Mouse (Mus musculus): ENCODE results near the gene Fkbp9. TPM values are rescaled to one million over a fixed set of nuclear protein-coding genes. Genes with fewer than 3 reads are reported as not detected.
"Not testable (repeated sequence)": the region's sequence is repeated elsewhere in the genome, so short reads cannot be mapped to it uniquely, and the experiment has no call there.

The Fkbp9 gene
- polyA plus RNA-seq, 1 experiment from 2014 or later, result 61.7 TPM

DNA sequence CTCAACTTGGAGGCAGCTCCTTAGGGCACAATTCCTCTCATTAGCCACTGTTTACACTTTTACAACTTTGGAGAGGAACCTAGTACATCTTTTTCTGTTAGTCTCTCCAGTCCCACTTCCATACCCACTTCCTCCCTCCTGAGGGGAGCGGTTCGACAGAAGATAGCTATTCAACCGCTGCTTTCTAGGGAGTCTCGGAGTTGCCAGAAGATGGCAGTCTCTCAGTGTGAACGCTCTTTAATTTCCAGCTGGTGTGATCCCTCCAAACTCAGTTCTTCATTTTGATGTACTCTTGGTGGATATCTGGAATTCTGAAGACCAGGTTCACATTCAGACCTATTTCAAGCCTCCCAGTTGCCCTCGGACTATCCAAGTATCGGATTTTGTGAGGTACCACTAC, 18.5 kb downstream of the Fkbp9 start:
- Histone ChIP-seq H3K27me3 (ENCODE audit: control insufficient read depth, insufficient read depth, low read length) (no peaks in the 10 kb centered on the region), H3K27ac (ENCODE audit: low read depth, low read length) (no peak overlapping the region), H3K36me3 (ENCODE audit: control insufficient read depth, insufficient read depth, low read length) (no peaks in the 10 kb centered on the region), H3K4me3 (ENCODE audit: low read depth, low read length) (no peak overlapping the region), H3K4me1 (ENCODE audit: control insufficient read depth, insufficient read depth, low read length) (no peaks in the 10 kb centered on the region), H3K4me2 (ENCODE audit: low read depth) (no peak overlapping the region), H3K9me3 (ENCODE audit: control insufficient read depth, low read length) (no peaks in the 10 kb centered on the region), H3K9ac (ENCODE audit: low read length) (no peak overlapping the region)
- ATAC-seq (ENCODE audit: insufficient read depth, low FRiP score, low TSS enrichment) (no peak), DNase-seq (ENCODE audit: low spot score) (no peak)
- 80% methylated on average over 7 of the region's 7 CpGs for WGBS

DNA sequence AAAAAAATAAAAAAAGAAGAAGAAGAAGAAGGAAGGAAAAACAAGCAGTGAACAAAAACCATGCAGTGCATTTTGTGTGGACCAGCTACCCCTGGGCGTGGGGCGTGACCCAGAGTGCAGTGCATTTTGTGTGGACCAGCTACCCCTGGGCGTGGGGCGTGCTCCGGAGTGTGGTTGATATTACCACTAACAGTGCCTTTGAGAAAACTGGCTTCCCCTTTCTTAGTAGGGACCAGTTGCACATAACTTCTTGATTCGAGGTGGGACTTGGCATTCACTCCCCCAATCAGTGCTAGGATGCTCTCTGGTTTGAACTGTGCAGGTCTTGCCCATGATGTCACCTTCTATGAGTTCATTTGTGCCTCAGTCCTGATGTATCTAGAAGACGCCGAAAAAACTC, 22.9 kb downstream of the Fkbp9 start:
- Histone ChIP-seq H3K4me3 (ENCODE audit: low read depth, low read length) (no peak overlapping the region), H3K27me3 (ENCODE audit: control insufficient read depth, insufficient read depth, low read length) (no peaks in the 10 kb centered on the region), H3K4me1 (ENCODE audit: control insufficient read depth, insufficient read depth, low read length) (no peaks in the 10 kb centered on the region), H3K9me3 (ENCODE audit: control insufficient read depth, low read length) (no peaks in the 10 kb centered on the region), H3K36me3 (ENCODE audit: control insufficient read depth, insufficient read depth, low read length) (no peaks in the 10 kb centered on the region), H3K27ac (ENCODE audit: low read depth, low read length) (no peak overlapping the region), H3K4me2 (ENCODE audit: low read depth) (no peak overlapping the region), H3K9ac (ENCODE audit: low read length) (no peak overlapping the region)
- WGBS, result 89% methylated on average over 8 of the region's 8 CpGs
- DNase-seq (ENCODE audit: low spot score) (no peak), ATAC-seq (ENCODE audit: insufficient read depth, low FRiP score, low TSS enrichment) (no peak)

DNA sequence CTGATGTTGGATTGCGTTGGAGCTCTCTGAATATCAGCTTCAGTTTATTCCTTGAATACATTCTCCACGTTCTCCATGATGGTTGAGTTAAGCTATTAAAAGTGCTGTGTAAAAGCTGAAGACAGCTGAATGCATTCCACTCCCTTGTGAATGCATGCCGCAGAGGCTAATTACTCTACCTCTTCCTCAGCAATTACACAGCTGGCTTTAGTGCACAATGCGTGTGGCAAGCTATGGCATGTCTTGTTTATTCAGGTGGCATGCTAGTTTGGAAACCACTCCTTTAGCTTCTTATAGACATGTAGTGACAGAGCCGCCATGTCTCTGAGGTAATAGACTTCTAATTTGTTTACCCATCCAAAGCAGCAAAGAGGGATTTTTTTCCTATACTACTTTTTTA, 24.9 kb downstream of the Fkbp9 start:
- DNase-seq (ENCODE audit: low spot score), result no peak
- 54% methylated on average over 5 of the region's 5 CpGs for WGBS
- Histone ChIP-seq H3K36me3 (ENCODE audit: control insufficient read depth, insufficient read depth, low read length) (no peaks in the 10 kb centered on the region), H3K4me1 (ENCODE audit: control insufficient read depth, insufficient read depth, low read length) (no peaks in the 10 kb centered on the region), H3K4me2 (ENCODE audit: low read depth) (no peak overlapping the region), H3K27ac (ENCODE audit: low read depth, low read length) (no peak overlapping the region), H3K9ac (ENCODE audit: low read length) (no peak overlapping the region), H3K9me3 (ENCODE audit: control insufficient read depth, low read length) (no peaks in the 10 kb centered on the region), H3K4me3 (ENCODE audit: low read depth, low read length) (no peak overlapping the region), H3K27me3 (ENCODE audit: control insufficient read depth, insufficient read depth, low read length) (no peaks in the 10 kb centered on the region)
- ATAC-seq (ENCODE audit: insufficient read depth, low FRiP score, low TSS enrichment), result no peak

DNA sequence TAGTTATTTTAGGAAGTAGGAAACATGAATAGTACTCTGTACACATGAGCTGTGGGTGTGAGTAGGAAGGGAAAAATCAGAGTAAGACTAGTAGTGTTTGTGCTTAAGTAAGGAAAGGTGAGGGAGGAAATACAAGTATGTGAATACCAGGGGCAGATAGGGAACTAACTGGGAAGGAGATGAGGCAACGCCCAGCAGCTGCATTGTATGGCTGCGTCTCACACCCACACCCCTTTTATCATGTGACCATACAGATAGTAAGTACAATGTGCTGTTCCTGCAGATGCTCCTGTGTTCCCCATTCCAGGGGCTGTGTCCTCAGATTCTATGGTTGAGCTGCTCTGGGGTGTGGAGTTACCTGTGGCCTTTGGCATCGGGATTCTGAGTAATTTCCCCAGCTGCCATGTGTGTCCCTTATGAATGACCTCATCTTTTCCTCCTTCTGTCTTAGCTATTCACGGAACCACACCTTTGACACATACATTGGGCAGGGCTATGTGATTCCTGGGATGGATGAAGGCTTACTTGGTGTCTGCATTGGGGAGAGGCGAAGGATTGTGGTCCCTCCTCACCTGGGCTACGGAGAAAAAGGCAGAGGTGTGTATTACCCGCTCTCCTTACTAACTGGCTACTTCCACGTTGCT, 28.5 kb downstream of the Fkbp9 start:
- Histone ChIP-seq H3K36me3 (ENCODE audit: control insufficient read depth, insufficient read depth, low read length) (no peaks in the 10 kb centered on the region), H3K9ac (ENCODE audit: low read length) (no peak overlapping the region), H3K4me2 (ENCODE audit: low read depth) (no peak overlapping the region), H3K9me3 (ENCODE audit: control insufficient read depth, low read length) (no peaks in the 10 kb centered on the region), H3K27ac (ENCODE audit: low read depth, low read length) (no peak overlapping the region), H3K27me3 (ENCODE audit: control insufficient read depth, insufficient read depth, low read length) (no peaks in the 10 kb centered on the region), H3K4me1 (ENCODE audit: control insufficient read depth, insufficient read depth, low read length) (no peaks in the 10 kb centered on the region), H3K4me3 (ENCODE audit: low read depth, low read length) (no peak overlapping the region)
- ATAC-seq (ENCODE audit: insufficient read depth, low FRiP score, low TSS enrichment) (no peak), DNase-seq (ENCODE audit: low spot score) (no peak)
- 92% methylated on average over 8 of the region's 8 CpGs for WGBS

DNA sequence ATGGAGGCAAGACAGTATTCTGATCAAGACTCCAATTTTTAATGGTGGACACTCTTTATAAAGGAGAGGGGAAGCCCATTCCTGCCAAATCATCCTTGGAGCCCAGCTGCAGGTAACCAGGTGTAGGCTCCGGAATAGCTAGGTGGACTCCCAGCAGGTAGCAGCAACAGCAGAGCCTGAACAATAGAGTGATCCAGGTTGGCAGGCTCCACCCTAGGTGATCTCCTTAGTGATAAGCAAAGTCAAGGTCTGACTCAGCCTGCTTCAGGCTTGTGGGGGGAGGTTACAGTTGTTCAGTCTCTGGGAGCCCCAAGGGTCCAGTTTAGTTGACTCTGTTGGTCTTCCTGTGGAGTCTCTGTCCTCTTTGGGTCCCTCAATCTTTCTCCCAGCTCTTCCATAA, 35.0 kb downstream of the Fkbp9 start:
- H3K27me3 ChIP-seq (ENCODE audit: control insufficient read depth, insufficient read depth, low read length); H3K4me2 ChIP-seq (ENCODE audit: low read depth); H3K36me3 ChIP-seq (ENCODE audit: control insufficient read depth, insufficient read depth, low read length); H3K9ac ChIP-seq (ENCODE audit: low read length); H3K4me1 ChIP-seq (ENCODE audit: control insufficient read depth, insufficient read depth, low read length); H3K27ac ChIP-seq (ENCODE audit: low read depth, low read length); H3K9me3 ChIP-seq (ENCODE audit: control insufficient read depth, low read length); DNase-seq (ENCODE audit: low spot score); H3K4me3 ChIP-seq (ENCODE audit: low read depth, low read length); ATAC-seq (ENCODE audit: insufficient read depth, low FRiP score, low TSS enrichment): not testable (repeated sequence)
- WGBS, result 92% methylated on average over 1 of the region's 1 CpGs

DNA sequence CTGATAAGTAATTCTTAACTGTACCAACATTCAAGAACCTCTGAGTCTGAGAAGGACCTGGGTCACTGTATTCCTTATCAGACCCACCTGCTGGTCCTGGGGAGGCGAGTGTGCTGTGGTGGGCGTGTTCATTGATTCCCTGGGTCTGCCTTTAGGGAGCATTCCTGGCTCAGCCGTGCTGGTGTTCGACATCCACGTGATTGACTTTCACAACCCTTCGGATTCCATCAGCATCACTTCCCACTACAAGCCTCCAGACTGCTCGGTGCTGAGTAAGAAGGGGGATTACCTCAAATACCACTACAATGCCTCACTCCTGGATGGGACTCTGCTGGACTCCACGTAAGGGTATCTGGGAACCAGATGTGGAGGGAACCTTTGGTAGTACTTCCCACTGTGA, 36.7 kb downstream of the Fkbp9 start:
- Histone ChIP-seq H3K4me1 (ENCODE audit: control insufficient read depth, insufficient read depth, low read length) (no peaks in the 10 kb centered on the region), H3K36me3 (ENCODE audit: control insufficient read depth, insufficient read depth, low read length) (no peaks in the 10 kb centered on the region), H3K27me3 (ENCODE audit: control insufficient read depth, insufficient read depth, low read length) (no peaks in the 10 kb centered on the region), H3K4me2 (ENCODE audit: low read depth) (no peak overlapping the region), H3K27ac (ENCODE audit: low read depth, low read length) (no peak overlapping the region), H3K4me3 (ENCODE audit: low read depth, low read length) (no peak overlapping the region), H3K9ac (ENCODE audit: low read length) (no peak overlapping the region), H3K9me3 (ENCODE audit: control insufficient read depth, low read length) (no peaks in the 10 kb centered on the region)
- ATAC-seq (ENCODE audit: insufficient read depth, low FRiP score, low TSS enrichment), result no peak
- no peak for DNase-seq (ENCODE audit: low spot score)
- 83% methylated on average over 8 of the region's 8 CpGs for WGBS

DNA sequence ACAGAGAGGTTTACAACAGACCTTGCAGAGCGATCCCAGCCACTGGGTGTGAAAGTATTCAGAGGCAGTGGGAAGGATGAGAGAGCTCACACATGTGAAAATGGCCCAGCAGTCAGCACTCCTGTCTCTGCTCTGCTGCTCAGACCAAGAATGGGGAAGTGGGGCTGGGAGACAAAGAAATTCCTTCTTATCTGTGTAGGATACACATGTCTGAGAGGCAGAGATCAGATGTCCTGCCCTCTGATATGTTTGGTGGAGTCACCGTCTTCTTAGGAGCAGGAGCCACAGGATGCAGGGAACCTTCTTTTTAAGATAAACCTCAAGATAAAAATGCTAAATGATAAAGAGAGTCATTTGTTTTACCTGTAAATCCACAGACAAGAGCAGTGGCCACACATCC, 38.2 kb downstream of the Fkbp9 start:
- Histone ChIP-seq H3K36me3 (ENCODE audit: control insufficient read depth, insufficient read depth, low read length) (no peaks in the 10 kb centered on the region), H3K9me3 (ENCODE audit: control insufficient read depth, low read length) (no peaks in the 10 kb centered on the region), H3K4me2 (ENCODE audit: low read depth) (no peak overlapping the region), H3K4me1 (ENCODE audit: control insufficient read depth, insufficient read depth, low read length) (no peaks in the 10 kb centered on the region), H3K27me3 (ENCODE audit: control insufficient read depth, insufficient read depth, low read length) (no peaks in the 10 kb centered on the region), H3K27ac (ENCODE audit: low read depth, low read length) (no peak overlapping the region), H3K4me3 (ENCODE audit: low read depth, low read length) (no peak overlapping the region), H3K9ac (ENCODE audit: low read length) (no peak overlapping the region)
- DNase-seq (ENCODE audit: low spot score) (no peak), ATAC-seq (ENCODE audit: insufficient read depth, low FRiP score, low TSS enrichment) (no peak)
- WGBS, result 72% methylated on average over 2 of the region's 2 CpGs

DNA sequence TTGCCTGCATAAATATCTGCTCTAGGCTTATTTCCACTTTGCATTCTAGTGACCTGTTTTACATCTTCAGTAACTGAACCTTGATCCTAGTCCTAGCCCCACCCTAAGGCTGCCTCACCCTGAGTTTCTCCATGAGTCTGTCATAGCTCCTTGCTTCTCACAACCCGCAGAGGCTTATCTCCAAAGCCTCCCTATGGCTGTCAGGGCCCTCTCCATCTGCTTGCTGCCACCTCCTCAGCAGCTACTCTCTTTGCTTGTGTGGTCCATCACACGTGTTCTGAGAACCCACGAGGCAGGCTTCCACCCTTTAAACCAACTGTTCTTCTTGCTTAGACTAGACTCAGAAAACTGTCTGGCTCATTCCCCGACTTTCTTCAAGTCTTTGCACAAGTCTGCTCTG, 45.0 kb downstream of the Fkbp9 start:
- H3K4me2 ChIP-seq (ENCODE audit: low read depth), result no peak overlapping the region
- no peak overlapping the region for H3K9ac ChIP-seq (ENCODE audit: low read length)
- H3K27me3 ChIP-seq (ENCODE audit: control insufficient read depth, insufficient read depth, low read length), result no peaks in the 10 kb centered on the region
- no peak overlapping the region for H3K4me3 ChIP-seq (ENCODE audit: low read depth, low read length)
- no peak overlapping the region for H3K27ac ChIP-seq (ENCODE audit: low read depth, low read length)
- no peaks in the 10 kb centered on the region for H3K9me3 ChIP-seq (ENCODE audit: control insufficient read depth, low read length)
- ATAC-seq (ENCODE audit: insufficient read depth, low FRiP score, low TSS enrichment) (no peak), DNase-seq (ENCODE audit: low spot score) (no peak)
- WGBS, result 90% methylated on average over 4 of the region's 4 CpGs
- no peaks in the 10 kb centered on the region for H3K4me1 ChIP-seq (ENCODE audit: control insufficient read depth, insufficient read depth, low read length)
- H3K36me3 ChIP-seq (ENCODE audit: control insufficient read depth, insufficient read depth, low read length), result peaks cover 2% of the 10 kb centered on the region

DNA sequence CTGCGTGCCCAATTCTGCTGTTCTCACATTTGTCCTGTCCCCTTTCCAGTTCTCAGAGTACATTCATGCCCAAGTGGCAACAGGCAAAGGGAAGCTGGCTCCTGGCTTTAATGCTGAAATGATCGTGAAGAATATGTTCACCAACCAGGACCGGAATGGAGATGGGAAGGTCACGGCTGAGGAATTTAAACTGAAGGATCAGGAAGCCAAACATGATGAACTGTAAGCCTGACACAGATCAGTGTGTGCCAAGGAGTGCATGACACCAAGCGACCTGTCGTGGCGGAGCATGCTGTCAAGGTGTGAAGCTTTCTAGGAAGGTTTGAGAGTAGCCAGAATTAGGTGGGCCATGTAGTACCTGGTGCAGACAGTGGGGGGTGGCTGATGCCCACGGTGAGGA, 46.1 kb downstream of the Fkbp9 start:
- WGBS, result 92% methylated on average over 8 of the region's 8 CpGs
- ATAC-seq (ENCODE audit: insufficient read depth, low FRiP score, low TSS enrichment) (no peak), DNase-seq (ENCODE audit: low spot score) (no peak)
- peaks cover 2% of the 10 kb centered on the region for H3K36me3 ChIP-seq (ENCODE audit: control insufficient read depth, insufficient read depth, low read length)
- no peaks in the 10 kb centered on the region for H3K9me3 ChIP-seq (ENCODE audit: control insufficient read depth, low read length)
- no peak overlapping the region for H3K4me2 ChIP-seq (ENCODE audit: low read depth)
- H3K9ac ChIP-seq (ENCODE audit: low read length), result no peak overlapping the region
- H3K4me1 ChIP-seq (ENCODE audit: control insufficient read depth, insufficient read depth, low read length), result no peaks in the 10 kb centered on the region
- H3K27me3 ChIP-seq (ENCODE audit: control insufficient read depth, insufficient read depth, low read length), result no peaks in the 10 kb centered on the region
- H3K27ac ChIP-seq (ENCODE audit: low read depth, low read length), result no peak overlapping the region
- H3K4me3 ChIP-seq (ENCODE audit: low read depth, low read length), result no peak overlapping the region

Measured in neural tube, embryonic 11.5 days (tissue).